Mouse (Mus musculus): ENCODE results near the gene Kdm2a.

DNA sequence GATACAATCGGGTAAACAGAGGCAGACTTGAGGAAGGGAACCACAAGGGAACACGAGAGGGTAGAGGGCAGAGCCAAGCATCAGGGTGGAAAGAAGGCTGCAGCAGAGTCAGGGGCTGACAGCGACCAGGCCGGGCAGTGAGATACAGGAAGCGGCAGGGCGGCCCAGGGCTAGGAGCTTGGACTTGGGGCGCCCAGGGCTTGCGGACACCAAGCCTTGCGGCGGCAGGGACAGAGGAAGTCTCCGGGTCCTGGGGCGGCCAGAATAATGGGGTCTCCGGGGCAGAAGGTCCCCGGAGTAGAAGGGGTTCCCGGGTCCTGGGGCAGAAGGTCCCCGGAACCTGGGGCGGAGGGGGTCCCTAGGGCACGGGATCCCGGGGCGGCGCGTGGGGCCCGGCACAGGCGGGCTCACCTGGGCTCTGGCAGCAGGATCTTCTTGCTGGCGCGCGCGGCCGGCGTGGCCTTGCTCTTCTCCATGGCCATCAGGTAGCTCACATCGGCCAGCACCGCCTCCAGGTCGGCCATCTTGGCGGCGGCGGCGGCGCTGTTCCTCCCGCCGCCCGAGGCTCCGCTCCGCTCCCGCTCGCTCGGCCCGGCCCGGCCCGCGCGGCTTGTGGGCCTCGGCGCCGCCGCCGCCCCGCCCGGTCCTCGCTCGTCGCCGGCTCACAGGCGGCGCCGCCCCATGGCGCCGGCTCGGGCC lies 92.4 kb downstream of the Kdm2a start:
- TF ChIP-seq USF1 (IDR thresholded peaks at IDR 0.05; ENCODE audit: low read depth) (no peak), MYOD1 (IDR thresholded peaks at IDR 0.05; ENCODE audit: control insufficient read depth in 1 of 3, insufficient read length in 2 of 3, low read depth in 2 of 3) (no peak)

Data from myocyte (in vitro differentiated cells).